Mouse (Mus musculus): ENCODE data around the gene Rpl35. TPM values are rescaled to one million over a fixed set of nuclear protein-coding genes. Genes with fewer than 3 reads are reported as not detected.

Gene Rpl35
- polyA plus RNA-seq, 1 experiment from 2014 or later: 992 TPM

GRCm38 (mm10) chr2:39006149-39006730, 816 bp upstream of the Rpl35 start:
- Histone ChIP-seq H3K4me1 (peaks cover 55% of the 10 kb centered on the region), H3K27ac (replicated peaks) (no peak overlapping the region), H3K27me3 (replicated peaks; ENCODE audit: low read depth, poor library complexity, severe bottlenecking) (no peaks in the 10 kb centered on the region), H3K36me3 (replicated peaks) (peaks cover 37% of the 10 kb centered on the region), H3K9me3 (no peaks in the 10 kb centered on the region), H3K4me3 (peak overlapping the region; percentile 92)
- DNase-seq (ENCODE audit: low spot score): no peak
- 91% methylated on average over 14 of the region's 14 CpGs for WGBS

DNA sequence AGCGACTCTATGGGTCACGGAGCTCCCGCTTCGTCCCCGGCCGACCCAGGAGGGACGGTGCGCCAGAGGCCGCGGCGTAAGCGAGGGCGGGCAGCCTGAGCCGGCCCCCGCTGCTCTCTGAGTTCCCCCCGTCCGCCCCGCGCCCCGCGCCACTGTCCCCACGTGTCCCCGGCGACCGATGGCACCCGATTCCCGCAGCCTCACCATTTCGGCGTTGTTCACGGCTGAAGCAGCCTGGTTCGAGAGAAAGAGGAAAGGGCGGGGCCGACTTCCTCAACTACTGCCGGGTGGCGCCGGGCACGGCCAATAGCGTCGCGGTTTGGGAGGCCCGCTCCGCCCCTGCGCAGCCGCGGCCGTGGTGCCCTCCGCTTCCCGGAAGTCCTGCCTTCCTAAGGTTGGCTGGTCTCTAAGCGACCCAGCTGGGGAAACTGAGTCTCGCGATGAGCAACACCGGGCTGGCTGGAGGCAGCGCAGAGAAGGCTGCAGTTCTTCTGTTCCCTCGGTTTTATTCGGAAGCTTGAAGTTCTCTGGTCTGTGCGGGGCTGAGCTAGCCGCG, 466 bp downstream of the Rpl35 start, which contains the start of gene Arpc5l:
Arpc5l (plus strand) TSS at position 469 of the 556 bp plus-strand sequence.
- no peaks in the 10 kb centered on the region for H3K27me3 ChIP-seq (replicated peaks; ENCODE audit: low read depth, poor library complexity, severe bottlenecking)
- peak; percentile 94 for DNase-seq (ENCODE audit: low spot score)
- peaks cover 55% of the 10 kb centered on the region for H3K4me1 ChIP-seq
- H3K9me3 ChIP-seq: no peaks in the 10 kb centered on the region
- H3K27ac ChIP-seq (replicated peaks): peak within 1 kb of the TSS; percentile 97
- peak within 1 kb of the TSS; percentile 92 for H3K4me3 ChIP-seq
- WGBS: under 1% methylated on average over 58 of the region's 58 CpGs
- peaks cover 42% of the 10 kb centered on the region for H3K36me3 ChIP-seq (replicated peaks)

GRCm38 (mm10) chr2:39004372-39004771, 1.1 kb downstream of the Rpl35 start:
- Histone ChIP-seq H3K27me3 (replicated peaks; ENCODE audit: low read depth, poor library complexity, severe bottlenecking) (no peaks in the 10 kb centered on the region), H3K4me3 (peak overlapping the region; percentile 92), H3K9me3 (no peaks in the 10 kb centered on the region), H3K27ac (replicated peaks) (peak overlapping the region; percentile 97), H3K36me3 (replicated peaks) (peaks cover 48% of the 10 kb centered on the region), H3K4me1 (peaks cover 50% of the 10 kb centered on the region)
- peak; percentile 42 for DNase-seq (ENCODE audit: low spot score)
- WGBS: 2% methylated on average over 11 of the region's 11 CpGs

GRCm38 (mm10) chr2:39003512-39003911, 1.9 kb downstream of the Rpl35 start:
- Histone ChIP-seq H3K27me3 (replicated peaks; ENCODE audit: low read depth, poor library complexity, severe bottlenecking) (no peaks in the 10 kb centered on the region), H3K4me1 (peaks cover 42% of the 10 kb centered on the region), H3K4me3 (peak overlapping the region; percentile 92), H3K27ac (replicated peaks) (peak overlapping the region; percentile 97; the same call in 1 of the 2 replicates), H3K9me3 (no peaks in the 10 kb centered on the region), H3K36me3 (replicated peaks) (peaks cover 52% of the 10 kb centered on the region)
- WGBS: 70% methylated on average over 5 of the region's 5 CpGs
- no peak for DNase-seq (ENCODE audit: low spot score)

- 61% methylated on average over 8 of the region's 8 CpGs for WGBS
- no peak overlapping the region for H3K27ac ChIP-seq (replicated peaks)
- no peak for DNase-seq (ENCODE audit: low spot score)
- peaks cover 52% of the 10 kb centered on the region for H3K36me3 ChIP-seq (replicated peaks)
- no peaks in the 10 kb centered on the region for H3K27me3 ChIP-seq (replicated peaks; ENCODE audit: low read depth, poor library complexity, severe bottlenecking)
- no peaks in the 10 kb centered on the region for H3K9me3 ChIP-seq
- H3K4me1 ChIP-seq: peaks cover 44% of the 10 kb centered on the region
- peak overlapping the region; percentile 92 for H3K4me3 ChIP-seq
Observed at GRCm38 (mm10) chr2:39003106-39003505, 2.3 kb downstream of the Rpl35 start.

- Histone ChIP-seq H3K36me3 (replicated peaks) (peaks cover 52% of the 10 kb centered on the region), H3K4me1 (peaks cover 48% of the 10 kb centered on the region)
- WGBS: 82% methylated on average over 3 of the region's 3 CpGs
Observed at GRCm38 (mm10) chr2:39001866-39002265, 3.6 kb downstream of the Rpl35 start.

DNA sequence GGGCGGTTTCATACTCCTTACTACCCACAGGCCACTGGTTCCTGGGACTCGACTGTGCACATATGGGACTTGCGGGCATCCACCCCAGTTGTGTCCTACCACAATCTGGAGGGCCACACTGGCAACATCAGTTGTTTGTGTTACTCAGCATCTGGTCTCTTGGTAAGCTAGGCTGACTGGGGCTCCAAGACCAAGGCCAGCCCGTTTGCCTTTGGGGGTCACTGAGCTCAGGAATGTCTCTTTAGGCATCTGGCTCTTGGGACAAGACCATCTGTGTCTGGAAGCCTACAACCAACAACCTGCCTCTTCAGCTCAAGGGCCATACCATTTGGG, 4.9 kb downstream of the Rpl35 start:
- Histone ChIP-seq H3K9me3 (no peaks in the 10 kb centered on the region), H3K4me3 (no peak overlapping the region), H3K4me1 (peaks cover 35% of the 10 kb centered on the region), H3K27ac (replicated peaks) (no peak overlapping the region), H3K27me3 (replicated peaks; ENCODE audit: low read depth, poor library complexity, severe bottlenecking) (peaks cover 9% of the 10 kb centered on the region), H3K36me3 (replicated peaks) (peaks cover 52% of the 10 kb centered on the region)
- 86% methylated on average over 4 of the region's 4 CpGs for WGBS
- DNase-seq (ENCODE audit: low spot score): no peak

More at GRCm38 (mm10) chr2:39001866-39002265, 3.6 kb downstream of the Rpl35 start:
- H3K27ac ChIP-seq (replicated peaks): no peak overlapping the region
- peaks cover 6% of the 10 kb centered on the region for H3K27me3 ChIP-seq (replicated peaks; ENCODE audit: low read depth, poor library complexity, severe bottlenecking)
- H3K9me3 ChIP-seq: no peaks in the 10 kb centered on the region
- DNase-seq (ENCODE audit: low spot score): no peak
- no peak overlapping the region for H3K4me3 ChIP-seq

DNA sequence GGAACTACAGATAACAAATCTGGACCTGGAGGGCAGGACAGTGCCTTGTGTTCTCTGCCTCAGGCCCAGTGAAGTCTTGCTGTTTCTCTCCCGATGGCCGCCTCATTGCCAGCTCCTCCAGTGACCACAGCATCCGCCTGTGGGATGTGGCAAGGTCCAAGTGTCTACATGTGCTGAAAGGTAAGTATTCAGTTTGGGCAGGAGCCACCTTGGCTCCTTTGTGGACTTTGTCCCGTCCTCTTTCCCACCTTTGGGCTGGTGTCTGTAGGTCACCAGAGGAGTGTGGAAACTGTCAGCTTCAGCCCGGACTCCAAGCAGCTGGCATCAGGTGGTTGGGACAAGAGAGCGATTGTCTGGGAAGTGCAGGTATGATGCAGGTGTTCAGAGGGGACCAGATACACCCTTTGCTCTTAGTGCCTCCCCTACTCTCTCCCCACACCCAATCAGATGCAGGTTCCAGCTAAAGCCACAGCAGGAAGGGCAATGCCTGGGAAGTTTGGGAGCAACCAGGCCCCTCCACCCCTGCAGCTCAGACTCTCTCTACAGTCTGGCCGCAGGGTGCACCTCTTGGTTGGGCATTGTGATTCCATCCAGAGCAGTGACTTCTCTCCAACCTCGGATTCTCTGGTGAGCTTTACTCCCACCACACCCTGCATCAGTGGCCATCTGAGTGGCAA, 5.4 kb downstream of the Rpl35 start:
- peak; percentile 13 for DNase-seq (ENCODE audit: low spot score)
- Histone ChIP-seq H3K27ac (replicated peaks) (no peak overlapping the region), H3K9me3 (no peaks in the 10 kb centered on the region), H3K4me3 (no peak overlapping the region), H3K4me1 (peaks cover 35% of the 10 kb centered on the region), H3K27me3 (replicated peaks; ENCODE audit: low read depth, poor library complexity, severe bottlenecking) (peaks cover 9% of the 10 kb centered on the region), H3K36me3 (replicated peaks) (peaks cover 52% of the 10 kb centered on the region)
- 68% methylated on average over 8 of the region's 8 CpGs for whole genome bisulfite sequencing

DNA sequence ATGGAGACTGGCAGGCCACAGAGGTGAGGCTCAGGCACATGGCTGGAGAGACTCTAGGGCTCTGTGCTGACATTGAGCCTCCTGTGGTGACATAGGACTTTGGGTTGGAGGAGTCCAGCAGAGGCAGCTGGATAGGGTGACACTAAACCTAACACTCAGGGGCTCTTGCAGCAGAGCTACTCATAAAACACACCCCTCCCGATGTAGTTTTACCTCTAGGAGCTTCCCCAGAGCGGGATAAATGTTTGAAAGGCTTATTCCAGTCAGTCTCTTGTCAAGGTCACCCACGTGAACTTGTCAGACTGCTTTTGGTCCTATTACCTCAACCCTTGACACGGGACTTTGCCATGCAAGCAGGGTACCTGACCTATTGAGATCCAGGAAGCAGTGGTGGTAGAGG, 6.0 kb downstream of the Rpl35 start:
- DNase-seq (ENCODE audit: low spot score): no peak
- Histone ChIP-seq H3K9me3 (no peaks in the 10 kb centered on the region), H3K36me3 (replicated peaks) (peaks cover 52% of the 10 kb centered on the region), H3K4me3 (no peak overlapping the region), H3K27ac (replicated peaks) (no peak overlapping the region), H3K27me3 (replicated peaks; ENCODE audit: low read depth, poor library complexity, severe bottlenecking) (peaks cover 9% of the 10 kb centered on the region), H3K4me1 (peaks cover 35% of the 10 kb centered on the region)
- WGBS: 67% methylated on average over 4 of the region's 4 CpGs

DNA sequence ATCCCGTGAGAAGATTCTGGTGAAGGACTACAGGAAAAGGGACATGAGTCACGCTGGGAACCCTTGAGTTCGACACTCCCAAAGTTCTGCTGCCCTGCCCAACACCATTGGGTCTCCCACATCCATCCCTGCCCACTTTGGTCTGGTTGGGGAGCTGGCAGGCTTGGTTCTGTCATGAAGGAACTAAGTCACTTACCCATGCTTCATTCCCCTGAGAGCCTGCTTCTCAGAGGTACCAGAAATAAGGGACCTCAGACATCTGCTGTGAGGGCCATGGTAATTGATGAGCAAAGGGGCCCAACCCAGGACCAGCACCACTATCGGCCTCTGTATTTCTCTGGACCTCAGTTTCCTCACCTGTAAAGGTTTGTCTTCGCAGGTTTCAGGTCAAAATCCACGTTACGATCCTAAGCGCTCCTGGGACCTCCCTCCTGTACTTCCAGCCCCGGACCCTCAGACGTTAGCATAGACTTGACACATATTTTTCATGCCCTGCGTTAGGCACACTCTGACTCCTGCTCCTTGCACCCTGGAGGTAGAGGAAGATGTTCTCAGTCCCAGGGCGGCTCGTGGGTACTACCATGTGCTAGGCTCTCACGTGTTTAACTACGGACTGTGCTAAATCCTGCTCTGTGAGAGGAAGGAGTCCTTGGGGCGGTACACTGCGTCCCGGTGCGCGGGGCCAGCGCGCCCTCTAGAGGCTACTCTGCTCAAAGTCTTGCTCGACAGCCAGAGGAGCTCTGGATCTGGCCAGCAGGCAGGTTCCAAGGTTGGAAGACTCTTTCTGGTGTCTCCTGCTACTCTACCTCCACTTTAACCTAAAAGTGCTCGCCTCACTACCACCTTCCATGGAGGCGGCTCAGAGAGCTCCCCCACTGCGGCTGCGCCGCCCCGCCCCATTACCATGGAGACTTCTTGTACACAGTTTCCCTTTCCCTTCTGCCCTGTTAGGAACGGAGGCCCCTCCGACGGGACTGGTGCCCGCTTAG, 7.7 kb downstream of the Rpl35 start, which contains the start of gene Wdr38:
Wdr38 (plus strand) TSS at position 91 of the 989 bp plus-strand sequence.
- peak within 1 kb of the TSS; percentile 69 for H3K27ac ChIP-seq (replicated peaks)
- peaks cover 9% of the 10 kb centered on the region for H3K27me3 ChIP-seq (replicated peaks; ENCODE audit: low read depth, poor library complexity, severe bottlenecking)
- peaks cover 20% of the 10 kb centered on the region for H3K4me1 ChIP-seq
- 15% methylated on average over 33 of the region's 33 CpGs for WGBS
- peak within 1 kb of the TSS; percentile 53 for H3K4me3 ChIP-seq
- peak; percentile 92 for DNase-seq (ENCODE audit: low spot score)
- H3K9me3 ChIP-seq: no peaks in the 10 kb centered on the region
- peaks cover 37% of the 10 kb centered on the region for H3K36me3 ChIP-seq (replicated peaks)

- no peaks in the 10 kb centered on the region for H3K9me3 ChIP-seq
- no peaks in the 10 kb centered on the region for H3K36me3 ChIP-seq (replicated peaks)
- H3K4me1 ChIP-seq: peaks cover 7% of the 10 kb centered on the region; the same call in 1 of the 2 replicates
- WGBS: 71% methylated on average over 4 of the region's 4 CpGs
- H3K27ac ChIP-seq (replicated peaks): no peak overlapping the region
- H3K4me3 ChIP-seq: no peak overlapping the region
- peaks cover 9% of the 10 kb centered on the region for H3K27me3 ChIP-seq (replicated peaks; ENCODE audit: low read depth, poor library complexity, severe bottlenecking)
- no peak for DNase-seq (ENCODE audit: low spot score)
Observed at GRCm38 (mm10) chr2:38992452-38992851, 13.0 kb downstream of the Rpl35 start.

DNA sequence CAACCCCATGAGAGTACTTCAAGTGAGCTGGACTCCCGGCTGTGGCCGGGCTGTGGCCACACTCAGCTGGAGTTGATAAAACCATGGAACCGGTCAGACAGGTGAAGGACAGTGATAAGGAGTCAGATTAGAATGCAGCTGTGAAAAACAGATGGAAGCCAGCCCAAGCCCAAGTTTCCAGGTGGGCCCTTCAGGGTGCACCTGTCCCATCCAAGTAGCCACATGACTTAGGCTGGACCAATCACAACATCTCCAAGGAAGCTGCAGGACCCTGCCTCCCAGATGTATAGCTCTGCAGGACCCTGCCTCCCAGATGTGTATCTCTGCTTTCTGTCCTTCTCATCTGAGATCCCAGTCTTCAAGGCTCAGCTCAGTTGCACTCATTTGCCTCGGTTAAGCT, 13.4 kb downstream of the Rpl35 start:
- no peak for DNase-seq (ENCODE audit: low spot score)
- no peaks in the 10 kb centered on the region for H3K36me3 ChIP-seq (replicated peaks)
- H3K4me3 ChIP-seq: no peak overlapping the region
- 0 out of 2 replicates have a peak, but pooled peaks cover 6% of the 10 kb centered on the region for H3K4me1 ChIP-seq
- H3K27me3 ChIP-seq (replicated peaks; ENCODE audit: low read depth, poor library complexity, severe bottlenecking): peaks cover 4% of the 10 kb centered on the region
- H3K27ac ChIP-seq (replicated peaks): no peak overlapping the region
- no peaks in the 10 kb centered on the region for H3K9me3 ChIP-seq
- WGBS: 71% methylated on average over 4 of the region's 4 CpGs

All from embryonic facial prominence, embryonic 10.5 days (tissue).